Mouse (Mus musculus): ENCODE data around the gene Tcte2. TPM values are rescaled to one million over a fixed set of nuclear protein-coding genes. Genes with fewer than 3 reads are reported as not detected.
"Not testable (repeated sequence)": the region's sequence is repeated elsewhere in the genome, so short reads cannot be mapped to it uniquely, and the experiment has no call there.

The Tcte2 gene
- polyA plus RNA-seq (2014; fragmentation: Nextera tagmentation; extraction: Ambion mirVana), result 9.1 and 16.8 TPM in 2 replicates

GRCm38 (mm10) chr17:13761179-13761913 lies at the start of gene Tcte2:
TSS of gene Tcte2 (minus strand) at chr17:13761825.
- DNase-seq (ENCODE audit: low spot score), result peak; percentile 75

GRCm38 (mm10) chr17:13806016-13806415 lies 44.4 kb upstream of the Tcte2 start:
- H3K9ac ChIP-seq (ENCODE audit: low read depth, low read length), result no peak overlapping the region
- no peak overlapping the region for H3K4me3 ChIP-seq (ENCODE audit: low read depth, low read length)
- no peaks in the 10 kb centered on the region for H3K36me3 ChIP-seq (ENCODE audit: control insufficient read depth, insufficient read depth, low read length)
- H3K27ac ChIP-seq (ENCODE audit: low read depth, low read length), result no peak overlapping the region
- ATAC-seq (ENCODE audit: low FRiP score) (no peak), DNase-seq (ENCODE audit: low spot score) (no peak)
- WGBS, result 95% methylated on average over 1 of the region's 1 CpGs
- no peaks in the 10 kb centered on the region for H3K4me1 ChIP-seq (replicated peaks; ENCODE audit: control insufficient read depth, insufficient read depth, low read length)
- H3K27me3 ChIP-seq (ENCODE audit: control insufficient read depth, insufficient read depth, low read length), result no peaks in the 10 kb centered on the region
- no peaks in the 10 kb centered on the region for H3K9me3 ChIP-seq (ENCODE audit: control insufficient read depth, low read length)
- H3K4me2 ChIP-seq (replicated peaks; ENCODE audit: low read depth, low read length), result no peak overlapping the region

More at GRCm38 (mm10) chr17:13761179-13761913, at the start of gene Tcte2:
- ATAC-seq (ENCODE audit: low FRiP score), result peak; percentile 52
- no peaks in the 10 kb centered on the region for H3K9me3 ChIP-seq (ENCODE audit: control insufficient read depth, low read length)
- H3K4me1 ChIP-seq (replicated peaks; ENCODE audit: control insufficient read depth, insufficient read depth, low read length), result 0 out of 2 replicates have a peak, but pooled peaks cover 3% of the 10 kb centered on the region
- H3K27me3 ChIP-seq (ENCODE audit: control insufficient read depth, insufficient read depth, low read length), result no peaks in the 10 kb centered on the region
- H3K4me3 ChIP-seq (ENCODE audit: low read depth, low read length), result peak within 1 kb of the TSS; percentile 97
- under 1% methylated on average over 61 of the region's 74 CpGs for WGBS
- H3K9ac ChIP-seq (ENCODE audit: low read depth, low read length), result peak within 1 kb of the TSS; percentile 68
- H3K36me3 ChIP-seq (ENCODE audit: control insufficient read depth, insufficient read depth, low read length), result no peaks in the 10 kb centered on the region
- peak within 1 kb of the TSS; percentile 99 for H3K4me2 ChIP-seq (replicated peaks; ENCODE audit: low read depth, low read length)
- peak within 1 kb of the TSS; percentile 95 for H3K27ac ChIP-seq (ENCODE audit: low read depth, low read length)

GRCm38 (mm10) chr17:13802836-13803408 lies 41.3 kb upstream of the Tcte2 start:
- Histone ChIP-seq H3K9ac (ENCODE audit: low read depth, low read length) (no peak overlapping the region), H3K36me3 (ENCODE audit: control insufficient read depth, insufficient read depth, low read length) (no peaks in the 10 kb centered on the region), H3K27me3 (ENCODE audit: control insufficient read depth, insufficient read depth, low read length) (no peaks in the 10 kb centered on the region), H3K27ac (ENCODE audit: low read depth, low read length) (no peak overlapping the region), H3K4me3 (ENCODE audit: low read depth, low read length) (no peak overlapping the region), H3K4me1 (replicated peaks; ENCODE audit: control insufficient read depth, insufficient read depth, low read length) (no peaks in the 10 kb centered on the region), H3K4me2 (replicated peaks; ENCODE audit: low read depth, low read length) (no peak overlapping the region), H3K9me3 (ENCODE audit: control insufficient read depth, low read length) (no peaks in the 10 kb centered on the region)
- DNase-seq (ENCODE audit: low spot score) (no peak), ATAC-seq (ENCODE audit: low FRiP score) (no peak)
- WGBS, result 83% methylated on average over 2 of the region's 2 CpGs

GRCm38 (mm10) chr17:13797691-13798090 lies 36.1 kb upstream of the Tcte2 start:
- no peak overlapping the region for H3K9ac ChIP-seq (ENCODE audit: low read depth, low read length)
- no peak overlapping the region for H3K4me2 ChIP-seq (replicated peaks; ENCODE audit: low read depth, low read length)
- no peaks in the 10 kb centered on the region for H3K36me3 ChIP-seq (ENCODE audit: control insufficient read depth, insufficient read depth, low read length)
- no peaks in the 10 kb centered on the region for H3K9me3 ChIP-seq (ENCODE audit: control insufficient read depth, low read length)
- H3K27me3 ChIP-seq (ENCODE audit: control insufficient read depth, insufficient read depth, low read length), result no peaks in the 10 kb centered on the region
- H3K4me3 ChIP-seq (ENCODE audit: low read depth, low read length), result no peak overlapping the region
- ATAC-seq (ENCODE audit: low FRiP score), result no peak
- H3K27ac ChIP-seq (ENCODE audit: low read depth, low read length), result no peak overlapping the region
- no peak for DNase-seq (ENCODE audit: low spot score)
- WGBS, result 86% methylated on average over 1 of the region's 1 CpGs
- no peaks in the 10 kb centered on the region for H3K4me1 ChIP-seq (replicated peaks; ENCODE audit: control insufficient read depth, insufficient read depth, low read length)

- H3K4me2 ChIP-seq (replicated peaks; ENCODE audit: low read depth, low read length); DNase-seq (ENCODE audit: low spot score); H3K36me3 ChIP-seq (ENCODE audit: control insufficient read depth, insufficient read depth, low read length); H3K27ac ChIP-seq (ENCODE audit: low read depth, low read length); H3K4me1 ChIP-seq (replicated peaks; ENCODE audit: control insufficient read depth, insufficient read depth, low read length); H3K27me3 ChIP-seq (ENCODE audit: control insufficient read depth, insufficient read depth, low read length); ATAC-seq (ENCODE audit: low FRiP score); H3K4me3 ChIP-seq (ENCODE audit: low read depth, low read length); H3K9ac ChIP-seq (ENCODE audit: low read depth, low read length); H3K9me3 ChIP-seq (ENCODE audit: control insufficient read depth, low read length): not testable (repeated sequence)
- 95% methylated on average over 2 of the region's 2 CpGs for WGBS
Measured at GRCm38 (mm10) chr17:13790033-13790432, 28.4 kb upstream of the Tcte2 start.

GRCm38 (mm10) chr17:13783469-13783868 lies 21.8 kb upstream of the Tcte2 start:
- Histone ChIP-seq H3K4me3 (ENCODE audit: low read depth, low read length) (no peak overlapping the region), H3K9ac (ENCODE audit: low read depth, low read length) (no peak overlapping the region), H3K36me3 (ENCODE audit: control insufficient read depth, insufficient read depth, low read length) (no peaks in the 10 kb centered on the region), H3K27me3 (ENCODE audit: control insufficient read depth, insufficient read depth, low read length) (no peaks in the 10 kb centered on the region), H3K27ac (ENCODE audit: low read depth, low read length) (no peak overlapping the region), H3K9me3 (ENCODE audit: control insufficient read depth, low read length) (no peaks in the 10 kb centered on the region), H3K4me2 (replicated peaks; ENCODE audit: low read depth, low read length) (no peak overlapping the region), H3K4me1 (replicated peaks; ENCODE audit: control insufficient read depth, insufficient read depth, low read length) (no peaks in the 10 kb centered on the region)
- ATAC-seq (ENCODE audit: low FRiP score) (no peak), DNase-seq (ENCODE audit: low spot score) (no peak)
- 93% methylated on average over 1 of the region's 1 CpGs for WGBS

GRCm38 (mm10) chr17:13781948-13782347 lies 20.3 kb upstream of the Tcte2 start:
- Histone ChIP-seq H3K4me1 (replicated peaks; ENCODE audit: control insufficient read depth, insufficient read depth, low read length) (no peaks in the 10 kb centered on the region), H3K4me3 (ENCODE audit: low read depth, low read length) (no peak overlapping the region), H3K27ac (ENCODE audit: low read depth, low read length) (no peak overlapping the region), H3K36me3 (ENCODE audit: control insufficient read depth, insufficient read depth, low read length) (no peaks in the 10 kb centered on the region), H3K27me3 (ENCODE audit: control insufficient read depth, insufficient read depth, low read length) (no peaks in the 10 kb centered on the region), H3K9me3 (ENCODE audit: control insufficient read depth, low read length) (no peaks in the 10 kb centered on the region), H3K9ac (ENCODE audit: low read depth, low read length) (no peak overlapping the region), H3K4me2 (replicated peaks; ENCODE audit: low read depth, low read length) (no peak overlapping the region)
- ATAC-seq (ENCODE audit: low FRiP score), result no peak
- no peak for DNase-seq (ENCODE audit: low spot score)
- WGBS, result 88% methylated on average over 5 of the region's 5 CpGs

GRCm38 (mm10) chr17:13778865-13779264 lies 17.2 kb upstream of the Tcte2 start:
- no peak overlapping the region for H3K4me2 ChIP-seq (replicated peaks; ENCODE audit: low read depth, low read length)
- no peak overlapping the region for H3K27ac ChIP-seq (ENCODE audit: low read depth, low read length)
- no peaks in the 10 kb centered on the region for H3K27me3 ChIP-seq (ENCODE audit: control insufficient read depth, insufficient read depth, low read length)
- no peaks in the 10 kb centered on the region for H3K4me1 ChIP-seq (replicated peaks; ENCODE audit: control insufficient read depth, insufficient read depth, low read length)
- no peak overlapping the region for H3K9ac ChIP-seq (ENCODE audit: low read depth, low read length)
- WGBS, result 94% methylated on average over 1 of the region's 1 CpGs
- no peaks in the 10 kb centered on the region for H3K9me3 ChIP-seq (ENCODE audit: control insufficient read depth, low read length)
- no peaks in the 10 kb centered on the region for H3K36me3 ChIP-seq (ENCODE audit: control insufficient read depth, insufficient read depth, low read length)
- ATAC-seq (ENCODE audit: low FRiP score), result no peak
- H3K4me3 ChIP-seq (ENCODE audit: low read depth, low read length), result no peak overlapping the region
- no peak for DNase-seq (ENCODE audit: low spot score)

- Histone ChIP-seq H3K27ac (ENCODE audit: low read depth, low read length) (no peak overlapping the region), H3K9ac (ENCODE audit: low read depth, low read length) (no peak overlapping the region), H3K4me3 (ENCODE audit: low read depth, low read length) (no peak overlapping the region), H3K27me3 (ENCODE audit: control insufficient read depth, insufficient read depth, low read length) (no peaks in the 10 kb centered on the region), H3K4me1 (replicated peaks; ENCODE audit: control insufficient read depth, insufficient read depth, low read length) (no peaks in the 10 kb centered on the region), H3K36me3 (ENCODE audit: control insufficient read depth, insufficient read depth, low read length) (no peaks in the 10 kb centered on the region), H3K9me3 (ENCODE audit: control insufficient read depth, low read length) (no peaks in the 10 kb centered on the region), H3K4me2 (replicated peaks; ENCODE audit: low read depth, low read length) (no peak overlapping the region)
- WGBS, result 85% methylated on average over 2 of the region's 2 CpGs
- ATAC-seq (ENCODE audit: low FRiP score) (no peak), DNase-seq (ENCODE audit: low spot score) (no peak)
Measured at GRCm38 (mm10) chr17:13777676-13778075, 16.1 kb upstream of the Tcte2 start.
